Mouse (Mus musculus): ENCODE measurements around the gene Polr3e.

DNA sequence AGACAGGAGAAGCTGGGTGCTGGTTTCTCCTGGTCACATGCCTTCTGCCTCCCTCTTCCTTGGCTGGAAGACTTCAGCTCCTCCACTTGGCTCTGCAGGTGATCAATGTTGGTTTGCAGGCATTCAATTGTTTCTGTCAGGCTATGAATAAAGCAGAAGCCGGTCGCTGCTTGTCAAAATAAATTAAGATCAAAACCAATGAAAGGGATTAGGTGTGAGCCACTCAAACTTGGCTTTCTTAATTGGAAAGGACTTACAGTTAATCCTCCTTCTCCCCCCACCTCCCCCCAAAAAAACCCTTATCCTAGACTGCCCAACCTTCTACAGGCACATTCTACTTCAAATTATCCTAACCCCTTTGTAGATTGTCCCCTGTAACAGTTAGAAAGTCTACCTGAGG, 42.6 kb downstream of the Polr3e start:
- TF ChIP-seq CTCF (IDR thresholded peaks at IDR 0.05; ENCODE audit: borderline replicate concordance, insufficient read depth, low read length) = no peak
- no peak for TF ChIP-seq POLR2A (IDR thresholded peaks at IDR 0.05; ENCODE audit: low read depth, low read length)
